Mouse (Mus musculus) hindbrain, postnatal 0 days (tissue): ENCODE measurements around the gene Slc52a3. TPM values are rescaled to one million over a fixed set of nuclear protein-coding genes. Genes with fewer than 3 reads are reported as not detected.

Experiments
- ATAC-seq: fragments of 200-750 bp; cut with Nextera tagmentation; 2 replicates; pipeline ENCODE4 v1.8.0; 2017; ENCODE audit warnings: mild to moderate bottlenecking, moderate TSS enrichment, moderate library complexity
- DNase-seq: peaks from one replicate; pipeline ENCODE4 v3.0.0-alpha.2; 2015; ENCODE audit warnings: low spot score
- H3K27ac ChIP-seq: fragments of 300-500 bp; sonication (generic); 2 replicates; pipeline ENCODE4 v1.5.1; 2014; ENCODE audit warnings: mild to moderate bottlenecking
- H3K27me3 ChIP-seq: fragments of 300-500 bp; sonication (generic); 2 replicates; pipeline ENCODE4 v1.6.1; 2014; ENCODE audit warnings: low read length, mixed read lengths; ENCODE audit not compliant: insufficient read depth
- H3K36me3 ChIP-seq: fragments of 300-500 bp; sonication (generic); 2 replicates; pipeline ENCODE4 v1.6.1; 2014; ENCODE audit warnings: low read length, mixed read lengths; ENCODE audit not compliant: insufficient read depth
- H3K4me1 ChIP-seq: fragments of 300-500 bp; sonication (generic); 2 replicates; pipeline ENCODE4 v1.6.1; 2014; ENCODE audit warnings: antibody characterized with exemption, low read length, mixed read lengths; ENCODE audit not compliant: insufficient read depth
- H3K4me2 ChIP-seq: fragments of 300-500 bp; sonication (generic); 2 replicates; pipeline ENCODE4 v1.6.1; 2014; ENCODE audit warnings: low read depth, mild to moderate bottlenecking, low read length, moderate library complexity, mixed read lengths
- H3K4me3 ChIP-seq: fragments of 300-500 bp; sonication (generic); 2 replicates; pipeline ENCODE4 v1.5.1; 2014; ENCODE audit warnings: low read length
- H3K9ac ChIP-seq: fragments of 300-500 bp; sonication (generic); replicated peaks from 2 replicates; pipeline ENCODE4 v1.6.1; 2014; ENCODE audit warnings: mild to moderate bottlenecking, low read length, moderate library complexity, mixed read lengths
- H3K9me3 ChIP-seq: fragments of 300-500 bp; sonication (generic); 2 replicates; pipeline ENCODE4 v1.6.1; 2016; ENCODE audit warnings: low read length, mixed read lengths
- CTCF ChIP-seq: IDR thresholded peaks from 2 replicates; pipeline ENCODE4 v1.5.1; 2016; ENCODE audit warnings: antibody characterized with exemption, control low read depth, low read depth
- WGBS: fragments of 180-500 bp; shearing (Covaris S2); extraction: QIAGEN DNeasy Blood & Tissue Kit; methylation state at CpG from one replicate; pipeline ENCODE4 v1.1.7; 2014; 5-methylcytosine and 5-hydroxymethylcytosine counted together
- polyA plus RNA-seq: library from polyadenylated mRNA; unstranded; fragments of >200 nt; fragmentation: Nextera tagmentation; extraction: Ambion mirVana; gene quantifications from 2 replicates; pipeline ENCODE4 v1.2.1, GENCODE M21; 2015
- total RNA-seq: library from RNA; depleted of rRNA; stranded (reverse); fragments of >200 nt; gene quantifications from 2 replicates; pipeline ENCODE4 v1.2.3, GENCODE M21; 2014

Slc52a3 gene
- total and polyA plus RNA-seq, 2 experiments from 2014 or later = 2.7 TPM

DNA sequence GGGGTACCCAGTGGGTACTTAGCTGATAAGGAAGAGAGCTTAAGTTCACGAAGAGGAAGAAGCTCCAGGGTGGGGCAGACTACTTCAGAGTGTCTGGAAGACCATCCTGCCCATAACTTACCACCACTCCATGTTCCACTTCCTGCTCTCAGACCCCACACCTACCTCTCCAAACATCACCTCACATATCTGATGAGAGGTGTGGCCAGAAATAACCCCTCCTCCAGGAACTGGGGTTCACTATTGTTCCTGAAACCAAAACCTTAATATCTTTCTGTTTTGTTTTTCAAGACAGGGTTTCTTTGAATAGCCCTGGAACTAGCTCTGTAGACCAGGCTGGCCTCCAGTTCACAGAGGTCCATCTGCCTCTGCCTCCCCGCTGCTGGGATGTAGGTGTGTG, 28.5 kb upstream of the Slc52a3 start:
- DNase-seq = no peak
- H3K4me2 ChIP-seq = peak overlapping the region; percentile 31; the same call in 1 of the 2 replicates
- no peaks in the 10 kb centered on the region for H3K27me3 ChIP-seq
- no peak overlapping the region for H3K4me3 ChIP-seq
- no peak for ATAC-seq
- H3K4me1 ChIP-seq = peaks cover 50% of the 10 kb centered on the region
- 0 out of 2 replicates have a peak, but pooled peaks cover 4% of the 10 kb centered on the region for H3K36me3 ChIP-seq
- TF ChIP-seq CTCF = no peak
- 80% methylated on average over 2 of the region's 2 CpGs for WGBS
- H3K9me3 ChIP-seq = no peaks in the 10 kb centered on the region
- peak overlapping the region; percentile 9; the same call in 1 of the 2 replicates for H3K27ac ChIP-seq
- H3K9ac ChIP-seq = no peak overlapping the region

DNA sequence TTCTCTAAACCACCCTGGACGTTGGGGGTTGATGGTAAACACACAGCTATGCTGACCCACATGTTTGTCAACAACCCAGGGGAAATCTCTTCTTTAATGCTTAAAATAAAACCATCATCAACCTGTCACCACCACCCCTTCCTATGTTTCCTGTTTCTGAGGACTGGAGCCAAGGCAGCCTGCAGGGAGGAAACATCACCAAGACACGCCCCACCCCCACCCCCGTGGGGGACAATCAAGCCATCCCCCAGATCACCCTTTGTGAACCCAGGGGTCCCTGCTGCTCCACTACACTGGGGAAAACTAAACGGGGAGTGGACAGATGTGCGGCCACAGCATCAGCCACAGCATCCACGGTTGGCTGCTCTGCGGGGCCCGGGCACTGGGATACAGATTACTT, 27.9 kb upstream of the Slc52a3 start:
- Histone ChIP-seq H3K4me2 (peak overlapping the region; percentile 62; the same call in 1 of the 2 replicates), H3K27me3 (no peaks in the 10 kb centered on the region), H3K27ac (no peak overlapping the region), H3K36me3 (0 out of 2 replicates have a peak, but pooled peaks cover 4% of the 10 kb centered on the region), H3K9ac (no peak overlapping the region), H3K4me3 (no peak overlapping the region), H3K4me1 (peaks cover 54% of the 10 kb centered on the region), H3K9me3 (no peaks in the 10 kb centered on the region)
- ATAC-seq (no peak), DNase-seq (no peak)
- TF ChIP-seq CTCF = no peak
- WGBS = 54% methylated on average over 8 of the region's 8 CpGs

DNA sequence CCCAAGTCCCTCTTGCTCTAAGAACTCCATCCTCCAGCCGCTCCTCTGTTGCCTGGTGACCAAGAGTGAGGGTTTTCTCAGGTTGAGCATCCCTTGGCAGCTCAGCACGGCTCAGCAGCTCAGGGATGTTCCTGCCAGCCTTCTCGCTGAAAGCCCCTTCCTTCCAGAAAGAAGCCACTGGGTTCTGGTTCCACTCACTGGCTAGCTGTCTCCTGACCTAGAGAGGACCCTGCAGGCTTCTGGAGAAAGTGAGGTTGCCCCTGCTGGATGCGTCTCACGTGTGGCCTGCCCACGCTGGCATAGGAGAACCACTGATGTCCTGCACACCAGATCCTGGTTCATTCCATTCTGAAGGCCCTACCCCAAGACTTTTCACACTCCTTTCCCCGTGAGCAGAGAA, 27.3 kb upstream of the Slc52a3 start:
- H3K9me3 ChIP-seq = no peaks in the 10 kb centered on the region
- no peak overlapping the region for H3K27ac ChIP-seq
- 65% methylated on average over 7 of the region's 7 CpGs for WGBS
- H3K9ac ChIP-seq = no peak overlapping the region
- H3K27me3 ChIP-seq = no peaks in the 10 kb centered on the region
- DNase-seq (no peak), ATAC-seq (no peak)
- peaks cover 54% of the 10 kb centered on the region for H3K4me1 ChIP-seq
- peak overlapping the region; percentile 62 for H3K4me2 ChIP-seq
- 0 out of 2 replicates have a peak, but pooled peaks cover 4% of the 10 kb centered on the region for H3K36me3 ChIP-seq
- no peak for TF ChIP-seq CTCF
- no peak overlapping the region for H3K4me3 ChIP-seq

DNA sequence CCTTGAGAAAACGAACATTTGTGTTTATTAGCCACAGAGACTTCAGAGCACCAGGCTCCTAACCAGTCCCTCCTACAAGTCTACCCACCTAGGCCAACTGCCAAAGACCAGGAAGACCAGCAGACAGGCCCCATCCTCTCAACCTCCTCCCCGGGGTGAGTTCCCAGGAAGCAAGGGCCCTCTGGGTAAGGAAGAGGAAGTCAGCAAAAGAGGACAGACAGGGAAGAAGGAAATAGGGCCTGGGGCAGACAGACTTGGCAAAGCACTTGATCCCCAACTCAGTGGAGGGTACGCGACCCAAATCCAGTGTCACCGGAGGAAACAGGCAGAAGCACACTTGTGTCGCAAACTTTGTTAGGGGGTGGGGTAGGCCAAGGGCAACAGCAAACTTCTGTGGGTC, 26.9 kb upstream of the Slc52a3 start:
- 72% methylated on average over 6 of the region's 6 CpGs for WGBS
- no peak for ATAC-seq

DNA sequence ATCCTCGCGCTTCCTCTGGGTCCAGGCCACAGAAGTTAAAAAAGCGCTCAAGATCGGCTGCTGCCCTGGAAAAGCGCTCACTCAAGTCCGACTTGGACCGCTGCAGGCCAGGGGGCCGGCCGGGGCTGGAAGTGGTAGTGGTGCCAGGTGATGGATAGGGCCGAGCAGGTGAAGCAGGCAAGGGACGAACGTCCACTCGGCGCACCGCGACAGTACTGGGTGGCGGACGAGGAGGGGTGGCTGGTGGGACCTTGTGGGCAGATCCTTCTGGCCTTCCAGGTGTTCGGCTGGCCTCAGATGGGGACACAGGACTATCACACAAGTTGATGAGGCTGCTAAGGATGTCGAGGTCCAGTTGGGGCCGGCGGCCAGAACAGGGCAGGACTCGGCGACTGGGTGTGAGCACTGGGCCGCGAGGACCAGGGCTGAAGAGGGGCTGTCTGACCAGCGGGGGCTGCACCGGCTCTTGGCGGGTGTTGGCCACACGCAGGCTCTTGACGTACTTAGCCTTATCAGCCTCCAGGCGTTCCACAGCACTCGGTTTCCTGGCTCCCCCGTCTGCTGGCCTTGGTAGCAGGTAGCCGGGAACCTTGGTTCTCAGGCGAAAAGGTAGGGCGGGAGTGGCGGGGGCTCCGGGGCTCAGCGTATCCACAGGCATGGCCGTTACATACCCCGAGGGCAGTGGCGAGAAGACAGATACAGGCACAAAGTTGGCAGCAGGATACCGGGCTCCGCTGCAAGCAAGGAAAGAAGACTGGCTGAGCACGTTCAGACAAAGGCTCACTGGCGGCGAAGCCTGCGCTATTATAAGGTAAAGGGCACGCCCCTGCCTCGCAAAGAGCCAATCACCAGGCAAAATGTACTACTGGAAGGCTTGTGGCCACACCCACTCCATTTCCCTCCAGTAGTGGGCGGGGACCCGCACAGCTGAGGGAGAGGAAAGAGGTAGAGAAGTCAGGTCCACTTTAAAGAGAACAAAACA, 25.8 kb upstream of the Slc52a3 start:
- H3K4me1 ChIP-seq = peaks cover 54% of the 10 kb centered on the region
- 43% methylated on average over 51 of the region's 53 CpGs for WGBS
- H3K4me2 ChIP-seq = peak overlapping the region; percentile 62
- H3K9ac ChIP-seq = peak overlapping the region; percentile 51
- TF ChIP-seq CTCF = 0 out of 2 replicates have a peak, but pooled peaks have one; percentile 11
- no peaks in the 10 kb centered on the region for H3K27me3 ChIP-seq
- H3K4me3 ChIP-seq = peak overlapping the region; percentile 33
- peak overlapping the region; percentile 73 for H3K27ac ChIP-seq
- peak; percentile 87 for ATAC-seq
- no peaks in the 10 kb centered on the region for H3K9me3 ChIP-seq
- H3K36me3 ChIP-seq = 0 out of 2 replicates have a peak, but pooled peaks cover 4% of the 10 kb centered on the region
- DNase-seq = peak; percentile 94

More for the DNA sequence above, 26.9 kb upstream of the Slc52a3 start:
- no peaks in the 10 kb centered on the region for H3K27me3 ChIP-seq
- no peak overlapping the region for H3K27ac ChIP-seq
- no peaks in the 10 kb centered on the region for H3K9me3 ChIP-seq
- H3K4me2 ChIP-seq = peak overlapping the region; percentile 62
- H3K9ac ChIP-seq = no peak overlapping the region
- no peak for TF ChIP-seq CTCF
- H3K4me3 ChIP-seq = no peak overlapping the region
- 0 out of 2 replicates have a peak, but pooled peaks cover 4% of the 10 kb centered on the region for H3K36me3 ChIP-seq
- H3K4me1 ChIP-seq = peaks cover 54% of the 10 kb centered on the region
- no peak for DNase-seq

DNA sequence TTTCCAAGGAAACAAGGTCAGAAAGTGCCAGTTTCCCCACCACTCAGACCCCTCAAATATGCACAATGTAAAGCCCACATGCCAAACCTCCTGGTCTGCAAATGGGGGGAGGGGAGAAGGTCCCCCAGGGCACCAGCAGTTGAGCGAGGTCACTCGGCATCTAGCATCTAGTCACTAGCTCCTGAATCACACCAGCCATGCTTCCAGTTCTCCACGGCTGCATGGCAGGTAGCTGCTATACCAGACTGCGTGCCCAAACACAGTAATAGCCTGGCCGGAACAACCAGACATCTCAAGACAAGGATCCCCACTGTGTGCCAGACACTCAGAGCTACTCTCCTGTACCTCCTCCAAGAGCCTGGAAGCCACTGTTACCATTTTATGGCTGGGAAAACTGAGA, 24.6 kb upstream of the Slc52a3 start:
- Histone ChIP-seq H3K9ac (no peak overlapping the region), H3K4me2 (no peak overlapping the region), H3K27me3 (no peaks in the 10 kb centered on the region), H3K4me3 (no peak overlapping the region), H3K27ac (no peak overlapping the region), H3K4me1 (peaks cover 54% of the 10 kb centered on the region), H3K36me3 (0 out of 2 replicates have a peak, but pooled peaks cover 4% of the 10 kb centered on the region), H3K9me3 (no peaks in the 10 kb centered on the region)
- 85% methylated on average over 5 of the region's 5 CpGs for WGBS
- DNase-seq (no peak), ATAC-seq (no peak)
- no peak for TF ChIP-seq CTCF
